Comparison of ENCODE assay signal across 8 mouse cellular contexts in the genomic region with DNA sequence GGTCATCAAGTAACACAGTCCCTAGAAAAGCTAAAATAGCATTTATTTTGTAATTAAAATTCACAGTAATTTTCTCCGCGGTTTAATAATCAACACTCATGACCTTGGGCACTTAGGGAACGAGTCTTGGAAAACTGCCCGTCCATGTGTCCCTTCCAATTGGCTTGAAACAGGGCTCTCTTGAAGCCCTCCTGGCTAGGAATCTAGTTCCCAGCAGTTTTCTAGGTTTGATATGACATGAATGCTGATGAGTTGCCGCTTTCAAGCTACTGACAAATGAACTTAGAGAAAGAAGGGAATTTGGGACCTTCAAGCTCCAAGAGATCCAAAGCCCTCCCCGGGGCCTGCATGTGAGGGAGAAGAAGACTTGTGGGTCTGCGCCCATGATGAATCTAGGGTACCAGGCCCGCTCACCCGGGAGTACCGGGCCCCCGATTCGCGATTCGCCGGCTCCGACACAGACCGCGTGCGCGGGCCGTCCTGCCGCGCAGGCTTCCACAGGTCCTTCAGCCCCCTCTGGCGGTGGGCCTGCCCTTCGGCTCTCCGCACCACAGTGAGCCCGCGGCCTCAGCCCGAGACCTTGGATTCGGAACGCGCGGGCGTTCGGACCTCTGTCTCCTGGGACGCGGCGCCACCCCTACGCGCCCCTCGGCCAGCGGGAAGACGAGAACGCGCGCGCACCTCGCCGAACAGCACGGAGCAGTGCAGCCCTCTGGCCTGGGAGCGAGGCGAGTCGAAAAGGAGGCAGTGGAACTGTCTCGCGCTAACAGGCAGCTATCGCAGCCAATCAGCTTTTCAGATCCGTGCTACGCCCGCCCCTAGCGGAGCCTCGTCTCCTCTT. TPM values are rescaled to one million over a fixed set of nuclear protein-coding genes. Genes with fewer than 3 reads are reported as not detected.
DNase-seq lines count a peak whose midpoint lies in the region; ATAC-seq and TF ChIP-seq lines count a peak whose summit lies in the region.

A gene (plus strand): TSS at position 531 of the 841 bp plus-strand sequence.
A gene (minus strand): TSS at position 776 of the 841 bp plus-strand sequence.

- no peaks in the 10 kb centered on the region for H3K9me3 ChIP-seq in embryonic facial prominence, embryonic 14.5 days (ENCODE audit: control insufficient read depth, low read length)
- no peaks in the 10 kb centered on the region for H3K9me3 ChIP-seq in limb, embryonic 11.5 days (ENCODE audit: control insufficient read depth, low read length)
- no peaks in the 10 kb centered on the region for H3K9me3 ChIP-seq in midbrain, embryonic 13.5 days

- peak; percentile 87 for TF ChIP-seq CTCF in bone marrow, adult 2 months (IDR thresholded peaks at IDR 0.05; ENCODE audit: control insufficient read depth, insufficient read depth, low read length)
- peak; percentile 98 for TF ChIP-seq CTCF in heart, adult 2 months (IDR thresholded peaks at IDR 0.05)
- peak; percentile 71 for TF ChIP-seq CTCF in kidney, adult 2 months (conservative IDR thresholded peaks at IDR 0.05; ENCODE audit: insufficient read depth, insufficient read length, low read depth, low read length)
- TF ChIP-seq CTCF in small intestine, adult 2 months (IDR thresholded peaks at IDR 0.05; ENCODE audit: extremely low read depth, insufficient read length, insufficient replicate concordance, low read depth, low read length), result peak; percentile 82

- H3K79me2 ChIP-seq in heart, adult 2 months (replicated peaks; ENCODE audit: control insufficient read depth, insufficient read depth, low read length), result no peaks in the 10 kb centered on the region

- H3K9ac ChIP-seq in embryonic facial prominence, embryonic 14.5 days (ENCODE audit: low read depth, low read length), result peak within 1 kb of the TSS; percentile 81
- peak within 1 kb of the TSS; percentile 90 for H3K9ac ChIP-seq in heart, adult 2 months (ENCODE audit: low read depth, low read length)
- peak within 1 kb of the TSS; percentile 90 for H3K9ac ChIP-seq in limb, embryonic 11.5 days (ENCODE audit: low read length)
- H3K9ac ChIP-seq in midbrain, embryonic 13.5 days (replicated peaks), result peak within 1 kb of the TSS; percentile 82

- TF ChIP-seq POLR2A in bone marrow, adult 2 months (IDR thresholded peaks at IDR 0.05; ENCODE audit: borderline replicate concordance, control insufficient read depth, low read depth, low read length), result peak; percentile 65; the same call in 1 of the 2 replicates
- peak; percentile 53; the same call in 1 of the 2 replicates for TF ChIP-seq POLR2A in heart, adult 2 months (IDR thresholded peaks at IDR 0.05; ENCODE audit: insufficient read depth, low read depth, low read length)
- TF ChIP-seq POLR2A in kidney, adult 2 months (IDR thresholded peaks at IDR 0.05; ENCODE audit: low read depth, low read length), result no peak
- no peak; the same call in 1 of the 2 replicates for TF ChIP-seq POLR2A in small intestine, adult 2 months (IDR thresholded peaks at IDR 0.05; ENCODE audit: low read depth, low read length)

- no peaks in the 10 kb centered on the region for H3K27me3 ChIP-seq in embryonic facial prominence, embryonic 14.5 days (replicated peaks; ENCODE audit: control insufficient read depth, insufficient read depth, low read length)
- no peaks in the 10 kb centered on the region for H3K27me3 ChIP-seq in heart, adult 2 months (ENCODE audit: control insufficient read depth, insufficient read depth, low read length)
- no peaks in the 10 kb centered on the region for H3K27me3 ChIP-seq in kidney, adult 2 months (replicated peaks; ENCODE audit: control insufficient read depth, insufficient read depth, low read length)
- no peaks in the 10 kb centered on the region for H3K27me3 ChIP-seq in limb, embryonic 11.5 days (ENCODE audit: control insufficient read depth, insufficient read depth, low read length)
- no peaks in the 10 kb centered on the region for H3K27me3 ChIP-seq in midbrain, embryonic 13.5 days
- no peaks in the 10 kb centered on the region for H3K27me3 ChIP-seq in small intestine, adult 2 months (ENCODE audit: control insufficient read depth, insufficient read depth, low read length)

- DNase-seq in 3T3-L1 (ENCODE audit: low read depth, low spot score), result peak; percentile 85
- peak; percentile 95 for DNase-seq in embryonic facial prominence, embryonic 14.5 days (ENCODE audit: low spot score)
- DNase-seq in heart, adult 2 months, result peak; percentile 97 to 99
- DNase-seq in kidney, adult 2 months, result peak; percentile 98
- peak; percentile 98 for DNase-seq in limb, embryonic 11.5 days (ENCODE audit: low spot score)

- peak; percentile 99 for ATAC-seq in embryonic facial prominence, embryonic 14.5 days (ENCODE audit: low read depth)
- ATAC-seq in limb, embryonic 11.5 days (ENCODE audit: insufficient number of reproducible peaks, low FRiP score, low TSS enrichment, low read depth), result peak; percentile 99
- ATAC-seq in midbrain, embryonic 13.5 days, result peak; percentile 99

- intact Hi-C loops in heart, adult 2 months (cut with DNase I), result loop anchor here (5.0 kb wide), 4 partner anchors 49 to 204 kb away; a partner anchor contains a TSS

- H3K36me3 ChIP-seq in embryonic facial prominence, embryonic 14.5 days (ENCODE audit: control insufficient read depth, insufficient read depth, low read length), result no peaks in the 10 kb centered on the region
- no peaks in the 10 kb centered on the region for H3K36me3 ChIP-seq in heart, adult 2 months (ENCODE audit: control insufficient read depth, insufficient read depth, low read length)
- no peaks in the 10 kb centered on the region for H3K36me3 ChIP-seq in kidney, adult 2 months (ENCODE audit: control insufficient read depth, insufficient read depth, low read length)
- no peaks in the 10 kb centered on the region for H3K36me3 ChIP-seq in limb, embryonic 11.5 days (ENCODE audit: control insufficient read depth, insufficient read depth, low read length)
- no peaks in the 10 kb centered on the region for H3K36me3 ChIP-seq in midbrain, embryonic 13.5 days
- no peaks in the 10 kb centered on the region for H3K36me3 ChIP-seq in small intestine, adult 2 months (ENCODE audit: control insufficient read depth, insufficient read depth, low read length)

- H3K4me3 ChIP-seq in bone marrow, adult 2 months (replicated peaks; ENCODE audit: control insufficient read depth, low read depth, low read length), result peak within 1 kb of the TSS; percentile 75
- H3K4me3 ChIP-seq in embryonic facial prominence, embryonic 14.5 days (ENCODE audit: low read depth, low read length), result peak within 1 kb of the TSS; percentile 58
- peak within 1 kb of the TSS; percentile 69 for H3K4me3 ChIP-seq in heart, adult 2 months
- H3K4me3 ChIP-seq in kidney, adult 2 months (ENCODE audit: insufficient read depth, low read depth, low read length), result peak within 1 kb of the TSS; percentile 75
- H3K4me3 ChIP-seq in limb, embryonic 11.5 days (ENCODE audit: low read depth, low read length), result peak within 1 kb of the TSS; percentile 58
- H3K4me3 ChIP-seq in midbrain, embryonic 13.5 days (replicated peaks), result peak within 1 kb of the TSS; percentile 68
- H3K4me3 ChIP-seq in small intestine, adult 2 months (ENCODE audit: low read depth, low read length), result peak within 1 kb of the TSS; percentile 76

- TF ChIP-seq EP300 in heart, adult 2 months (IDR thresholded peaks at IDR 0.05; ENCODE audit: insufficient read depth, low read depth, low read length), result no peak

- H3K4me1 ChIP-seq in bone marrow, adult 2 months (ENCODE audit: control insufficient read depth, insufficient read depth, low read length), result no peaks in the 10 kb centered on the region
- peaks cover 5% of the 10 kb centered on the region; the same call in 1 of the 2 replicates for H3K4me1 ChIP-seq in embryonic facial prominence, embryonic 14.5 days (ENCODE audit: control insufficient read depth, insufficient read depth, low read length)
- H3K4me1 ChIP-seq in heart, adult 2 months (ENCODE audit: control insufficient read depth, insufficient read depth, low read length), result no peaks in the 10 kb centered on the region; the same call in 1 of the 2 replicates
- peaks cover 4% of the 10 kb centered on the region; the same call in 1 of the 2 replicates for H3K4me1 ChIP-seq in kidney, adult 2 months (ENCODE audit: control insufficient read depth, insufficient read depth, low read length)
- no peaks in the 10 kb centered on the region for H3K4me1 ChIP-seq in limb, embryonic 11.5 days (ENCODE audit: control insufficient read depth, insufficient read depth, low read length)
- H3K4me1 ChIP-seq in midbrain, embryonic 13.5 days (replicated peaks), result peaks cover 4% of the 10 kb centered on the region
- no peaks in the 10 kb centered on the region for H3K4me1 ChIP-seq in small intestine, adult 2 months (ENCODE audit: control insufficient read depth, insufficient read depth, insufficient read length, low read length)

- peak within 1 kb of the TSS; percentile 79 for H3K4me2 ChIP-seq in embryonic facial prominence, embryonic 14.5 days (ENCODE audit: low read depth, low read length)
- peak within 1 kb of the TSS; percentile 53 for H3K4me2 ChIP-seq in limb, embryonic 11.5 days (ENCODE audit: low read depth, severe bottlenecking)
- peak within 1 kb of the TSS; percentile 64 for H3K4me2 ChIP-seq in midbrain, embryonic 13.5 days (replicated peaks)

- H3K27ac ChIP-seq in bone marrow, adult 2 months (ENCODE audit: control insufficient read depth, insufficient read depth, low read depth, low read length, poor library complexity), result peak within 1 kb of the TSS; percentile 48
- H3K27ac ChIP-seq in embryonic facial prominence, embryonic 14.5 days (replicated peaks; ENCODE audit: low read depth, low read length), result peak within 1 kb of the TSS; percentile 86
- H3K27ac ChIP-seq in heart, adult 2 months, result peak within 1 kb of the TSS; percentile 77
- peak within 1 kb of the TSS; percentile 93 for H3K27ac ChIP-seq in kidney, adult 2 months (ENCODE audit: insufficient read depth, low read depth, low read length)
- peak within 1 kb of the TSS; percentile 77; the same call in 1 of the 2 replicates for H3K27ac ChIP-seq in limb, embryonic 11.5 days (replicated peaks; ENCODE audit: low read depth, low read length)
- H3K27ac ChIP-seq in midbrain, embryonic 13.5 days, result peak within 1 kb of the TSS; percentile 96
- peak within 1 kb of the TSS; percentile 42; the same call in 1 of the 2 replicates for H3K27ac ChIP-seq in small intestine, adult 2 months (ENCODE audit: insufficient read depth, low read depth, low read length)

- 6% methylated on average over 61 of the region's 61 CpGs for WGBS in bone marrow, adult 2 months
- WGBS in embryonic facial prominence, embryonic 14.5 days, result 3% methylated on average over 50 of the region's 61 CpGs
- WGBS in heart, adult 2 months, result 3% methylated on average over 59 of the region's 61 CpGs
- WGBS in kidney, adult 2 months, result 2% methylated on average over 61 of the region's 61 CpGs
- WGBS in limb, embryonic 11.5 days, result 4% methylated on average over 59 of the region's 61 CpGs
- 3% methylated on average over 61 of the region's 61 CpGs for WGBS in midbrain, embryonic 13.5 days
- 4% methylated on average over 61 of the region's 61 CpGs for WGBS in small intestine, adult 2 months

RNA-seq across cellular contexts. Expression of the first gene that starts in this region (rescaled TPM):
- polyA plus RNA-seq in bone marrow, adult 2 months (2011; ENCODE audit: insufficient read depth, insufficient read length, low replicate concordance, missing spikeins), result 1.4 and 1.6 TPM in 2 replicates
- polyA plus RNA-seq in embryonic facial prominence, embryonic 14.5 days (2014; fragmentation: Nextera tagmentation; extraction: Ambion mirVana), result 5.0 and 5.4 TPM in 2 replicates
- total RNA-seq in heart, adult 2 months (2021), result 1 to 10 TPM; 2.5 to 2.9 TPM
- polyA plus RNA-seq in heart, adult 2 months (2012; rRNA removed), result 1.8 and 4.3 TPM in 2 replicates
- 0.81 and 0.91 TPM in 2 replicates for polyA plus RNA-seq in kidney, adult 2 months (2012; rRNA removed)
- 2.4 TPM in 2 replicates for polyA plus RNA-seq in limb, embryonic 11.5 days (2014; fragmentation: Nextera tagmentation; extraction: Ambion mirVana)
- polyA plus RNA-seq in midbrain, embryonic 13.5 days (2015; fragmentation: Nextera tagmentation; extraction: Ambion mirVana), result 9.1 and 10.2 TPM in 2 replicates
- polyA plus RNA-seq in small intestine, adult 2 months (2012; rRNA removed), result not detected in 2 replicates

RNA-seq across cellular contexts. Expression of the second gene that starts in this region (rescaled TPM):
- 8.6 TPM in 1 of 2 replicates, not detected in the other for polyA plus RNA-seq in bone marrow, adult 2 months (2011; ENCODE audit: insufficient read depth, insufficient read length, low replicate concordance, missing spikeins)
- 3.2 and 4.9 TPM in 2 replicates for polyA plus RNA-seq in embryonic facial prominence, embryonic 14.5 days (2014; fragmentation: Nextera tagmentation; extraction: Ambion mirVana)
- 1 to 10 TPM; 2.0 to 2.1 TPM for total RNA-seq in heart, adult 2 months (2021)
- 0.88 and 0.97 TPM in 2 replicates for polyA plus RNA-seq in heart, adult 2 months (2012; rRNA removed)
- 0.38 and 0.56 TPM in 2 replicates for polyA plus RNA-seq in kidney, adult 2 months (2012; rRNA removed)
- polyA plus RNA-seq in limb, embryonic 11.5 days (2014; fragmentation: Nextera tagmentation; extraction: Ambion mirVana), result 3.7 and 4.3 TPM in 2 replicates
- 4.9 and 5.6 TPM in 2 replicates for polyA plus RNA-seq in midbrain, embryonic 13.5 days (2015; fragmentation: Nextera tagmentation; extraction: Ambion mirVana)
- 0.33 TPM in 1 of 2 replicates, not detected in the other for polyA plus RNA-seq in small intestine, adult 2 months (2012; rRNA removed)

Comparison
In these comparisons a context has a peak if more than half of its experiments do, and no peak if none do; other contexts are left out.
1. Peak in every context shown above with its lines: DNase-seq, ATAC-seq, H3K4me3 ChIP-seq and H3K27ac ChIP-seq.
2. Peak in DNase-seq, H3K4me3 ChIP-seq and H3K27ac ChIP-seq in kidney, adult 2 months; RNA of the genes that start here not detected or under 1 TPM.
3. H3K27ac ChIP-seq: peak in every context shown above with its lines; median percentile 96 in midbrain, embryonic 13.5 days; 93 in kidney, adult 2 months; 86 in embryonic facial prominence, embryonic 14.5 days; 77 in heart, adult 2 months; 77 in limb, embryonic 11.5 days; 48 in bone marrow, adult 2 months; 42 in small intestine, adult 2 months.
4. POLR2A ChIP-seq: peak in bone marrow, adult 2 months (single experiment) and heart, adult 2 months (single experiment); none in kidney, adult 2 months (single experiment) and small intestine, adult 2 months (single experiment).